Mouse (Mus musculus) lung, embryonic 14.5 days (tissue): ENCODE data around the gene Gpa33. TPM values are rescaled to one million over a fixed set of nuclear protein-coding genes. Genes with fewer than 3 reads are reported as not detected.

Experiments
- ATAC-seq: fragments of 200-750 bp; cut with Nextera tagmentation; 2 replicates; pipeline ENCODE4 v1.8.0; 2017; ENCODE audit warnings: mild to moderate bottlenecking, moderate TSS enrichment, moderate library complexity; ENCODE audit not compliant: insufficient read depth
- DNase-seq: peaks from one replicate; pipeline ENCODE4 v3.0.0-alpha.2; 2015
- H3K27ac ChIP-seq: fragments of 300-500 bp; sonication (generic); 2 replicates; pipeline ENCODE4 v1.5.1; 2014; ENCODE audit warnings: low read depth, mild to moderate bottlenecking, moderate library complexity
- H3K27me3 ChIP-seq: fragments of 300-500 bp; sonication (generic); 2 replicates; pipeline ENCODE4 v1.6.1; 2014; ENCODE audit warnings: low read length, control low read depth; ENCODE audit not compliant: insufficient read depth
- H3K36me3 ChIP-seq: fragments of 300-500 bp; sonication (generic); 2 replicates; pipeline ENCODE4 v1.6.1; 2014; ENCODE audit warnings: control low read depth; ENCODE audit not compliant: insufficient read depth
- H3K4me1 ChIP-seq: fragments of 300-500 bp; sonication (generic); 2 replicates; pipeline ENCODE4 v1.6.1; 2014; ENCODE audit warnings: antibody characterized with exemption, control low read depth; ENCODE audit not compliant: insufficient read depth
- H3K4me2 ChIP-seq: fragments of 300-500 bp; sonication (generic); 2 replicates; pipeline ENCODE4 v1.6.1; 2014; ENCODE audit warnings: mild to moderate bottlenecking
- H3K4me3 ChIP-seq: fragments of 300-500 bp; sonication (generic); 2 replicates; pipeline ENCODE4 v1.5.1; 2014; ENCODE audit warnings: low read depth, low read length
- H3K9ac ChIP-seq: fragments of 300-500 bp; sonication (generic); 2 replicates; pipeline ENCODE4 v1.6.1; 2014
- H3K9me3 ChIP-seq: fragments of 300-500 bp; sonication (generic); 2 replicates; pipeline ENCODE4 v1.6.1; 2016; ENCODE audit warnings: low read depth, low read length, control low read depth
- CTCF ChIP-seq: IDR thresholded peaks from 2 replicates; pipeline ENCODE4 v1.5.1; 2016; ENCODE audit warnings: antibody characterized with exemption, low read depth
- WGBS: fragments of 180-500 bp; shearing (Covaris S2); extraction: QIAGEN DNeasy Blood & Tissue Kit; methylation state at CpG from one replicate; pipeline ENCODE4 v1.1.7; 2014; 5-methylcytosine and 5-hydroxymethylcytosine counted together
- polyA plus RNA-seq: library from polyadenylated mRNA; unstranded; fragments of >200 nt; fragmentation: Nextera tagmentation; extraction: Ambion mirVana; gene quantifications from 2 replicates; pipeline ENCODE4 v1.2.1, GENCODE M21; 2014

Gpa33 gene
- polyA plus RNA-seq, 1 experiment from 2014 or later: not detected

- Histone ChIP-seq H3K27me3 (no peaks in the 10 kb centered on the region), H3K4me1 (no peaks in the 10 kb centered on the region), H3K4me3 (no peak overlapping the region), H3K9me3 (no peaks in the 10 kb centered on the region), H3K27ac (no peak overlapping the region), H3K36me3 (no peaks in the 10 kb centered on the region), H3K9ac (no peak overlapping the region), H3K4me2 (no peak overlapping the region)
- no peak for ATAC-seq
- WGBS: 68% methylated on average over 3 of the region's 3 CpGs
- no peak for TF ChIP-seq CTCF
- no peak for DNase-seq
Measured at GRCm38 (mm10) chr1:166172992-166173391, 43.0 kb downstream of the Gpa33 start.

DNA sequence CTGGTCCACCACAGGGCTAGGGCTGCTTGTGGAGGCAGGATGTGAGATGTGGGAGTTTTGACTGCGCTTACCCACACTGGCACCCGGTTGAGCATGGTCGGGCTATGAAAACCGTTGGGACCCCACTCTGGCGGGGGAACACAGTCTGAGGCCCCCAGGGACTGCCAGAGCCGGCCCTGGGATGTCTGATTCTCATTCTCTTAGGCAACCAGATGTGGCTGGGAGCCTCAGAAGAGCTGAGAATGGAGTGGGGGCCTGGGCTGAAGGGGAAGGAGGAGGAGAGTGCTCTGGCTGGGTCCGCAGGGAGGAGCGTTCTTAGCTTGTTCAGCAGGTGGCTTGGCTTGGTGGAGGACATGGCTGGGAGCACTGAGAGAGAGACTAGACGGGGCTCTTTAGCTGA, 43.6 kb downstream of the Gpa33 start:
- H3K36me3 ChIP-seq: no peaks in the 10 kb centered on the region
- no peak overlapping the region for H3K27ac ChIP-seq
- ATAC-seq: no peak
- no peak for TF ChIP-seq CTCF
- no peak overlapping the region for H3K4me3 ChIP-seq
- DNase-seq: no peak
- 75% methylated on average over 9 of the region's 9 CpGs for WGBS
- no peak overlapping the region for H3K9ac ChIP-seq
- H3K27me3 ChIP-seq: no peaks in the 10 kb centered on the region
- no peak overlapping the region for H3K4me2 ChIP-seq
- H3K9me3 ChIP-seq: no peaks in the 10 kb centered on the region
- H3K4me1 ChIP-seq: no peaks in the 10 kb centered on the region

- DNase-seq (no peak), ATAC-seq (no peak)
- no peak overlapping the region for H3K9ac ChIP-seq
- no peaks in the 10 kb centered on the region for H3K4me1 ChIP-seq
- TF ChIP-seq CTCF: no peak
- H3K4me2 ChIP-seq: no peak overlapping the region
- H3K36me3 ChIP-seq: no peaks in the 10 kb centered on the region
- H3K27me3 ChIP-seq: no peaks in the 10 kb centered on the region
- 84% methylated on average over 7 of the region's 7 CpGs for WGBS
- no peaks in the 10 kb centered on the region for H3K9me3 ChIP-seq
- H3K4me3 ChIP-seq: no peak overlapping the region
- H3K27ac ChIP-seq: no peak overlapping the region
Measured at GRCm38 (mm10) chr1:166181510-166181909, 51.5 kb downstream of the Gpa33 start.

GRCm38 (mm10) chr1:166182952-166183627, 53.1 kb downstream of the Gpa33 start:
- 50% methylated on average over 10 of the region's 10 CpGs for WGBS
- ATAC-seq (no peak), DNase-seq (peak; percentile 70)
- no peak overlapping the region for H3K4me3 ChIP-seq
- no peaks in the 10 kb centered on the region for H3K27me3 ChIP-seq
- no peaks in the 10 kb centered on the region for H3K4me1 ChIP-seq
- no peak overlapping the region for H3K4me2 ChIP-seq
- H3K27ac ChIP-seq: no peak overlapping the region
- no peaks in the 10 kb centered on the region for H3K9me3 ChIP-seq
- H3K36me3 ChIP-seq: no peaks in the 10 kb centered on the region
- H3K9ac ChIP-seq: no peak overlapping the region
- TF ChIP-seq CTCF: no peak

DNA sequence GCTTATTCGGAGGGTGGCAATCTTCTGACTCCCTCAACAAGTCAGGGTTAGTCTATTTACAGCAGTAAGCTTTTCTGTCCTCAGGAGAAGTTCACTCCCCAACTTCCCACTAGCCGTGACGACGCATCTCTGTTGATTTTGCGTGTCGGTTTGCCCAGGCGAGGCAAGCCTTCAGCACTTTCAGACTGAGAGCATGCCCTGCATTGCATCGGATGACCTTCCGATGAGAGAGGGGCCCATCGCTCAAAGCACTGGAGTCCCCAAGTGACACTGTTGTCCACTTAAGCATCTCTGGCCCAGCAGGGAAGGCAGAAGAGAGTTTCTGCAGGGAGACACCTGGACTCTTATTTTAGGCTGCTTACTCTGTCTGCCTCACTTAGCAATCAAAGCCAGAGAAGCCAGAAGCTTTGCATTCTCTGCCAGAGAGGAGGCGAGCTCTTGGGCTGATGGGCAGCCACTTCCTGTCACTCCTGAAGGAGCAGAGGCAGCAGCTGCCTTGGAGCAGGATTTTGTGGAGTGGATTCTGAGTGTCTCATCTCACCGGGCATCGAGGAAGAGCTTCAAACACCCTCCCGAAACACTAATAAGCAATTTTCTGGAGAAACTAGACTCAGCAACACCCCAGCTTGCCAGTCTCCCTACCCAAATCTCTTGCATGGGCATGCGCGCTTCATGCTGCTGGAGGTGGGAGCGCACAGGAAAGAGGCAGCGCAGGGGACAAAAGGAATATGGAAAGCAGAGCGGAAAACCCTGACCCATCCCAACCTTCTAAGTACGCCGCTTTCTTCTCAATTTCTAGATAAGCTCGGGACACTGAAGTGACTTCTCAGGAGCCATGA, 54.6 kb downstream of the Gpa33 start:
- Histone ChIP-seq H3K27ac (no peak overlapping the region), H3K36me3 (no peaks in the 10 kb centered on the region), H3K4me3 (no peak overlapping the region), H3K4me2 (no peak overlapping the region), H3K9ac (no peak overlapping the region), H3K27me3 (no peaks in the 10 kb centered on the region), H3K9me3 (no peaks in the 10 kb centered on the region), H3K4me1 (no peaks in the 10 kb centered on the region)
- no peak for TF ChIP-seq CTCF
- DNase-seq (no peak), ATAC-seq (no peak)
- WGBS: 63% methylated on average over 22 of the region's 22 CpGs

DNA sequence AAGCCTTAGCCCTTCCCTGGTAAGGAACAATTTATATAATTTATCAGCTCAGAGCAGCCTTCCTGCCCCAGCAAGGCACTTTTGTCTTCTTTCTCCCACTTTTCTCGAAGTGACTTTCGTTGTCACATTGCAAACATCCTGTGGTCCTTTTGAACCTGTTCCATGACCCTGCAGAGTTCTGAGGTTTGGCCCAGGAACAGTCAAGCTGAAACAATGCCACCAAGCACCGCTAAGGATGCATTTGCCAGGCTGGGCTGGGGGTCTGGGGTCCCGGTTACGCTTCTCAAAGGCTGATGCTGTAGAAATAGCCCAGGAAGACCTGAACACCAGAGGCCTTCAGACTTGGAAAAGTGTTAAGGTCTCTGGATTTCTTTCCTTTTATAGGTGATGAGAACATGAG, 55.3 kb downstream of the Gpa33 start:
- Histone ChIP-seq H3K36me3 (no peaks in the 10 kb centered on the region), H3K4me2 (no peak overlapping the region), H3K27me3 (no peaks in the 10 kb centered on the region), H3K9me3 (no peaks in the 10 kb centered on the region), H3K27ac (no peak overlapping the region), H3K4me3 (no peak overlapping the region), H3K4me1 (no peaks in the 10 kb centered on the region), H3K9ac (no peak overlapping the region)
- no peak for DNase-seq
- ATAC-seq: no peak
- 73% methylated on average over 5 of the region's 5 CpGs for WGBS
- TF ChIP-seq CTCF: no peak

- no peak for ATAC-seq
- no peak overlapping the region for H3K4me2 ChIP-seq
- TF ChIP-seq CTCF: no peak
Measured at GRCm38 (mm10) chr1:166189821-166190220, 59.8 kb downstream of the Gpa33 start.

More at GRCm38 (mm10) chr1:166189821-166190220, 59.8 kb downstream of the Gpa33 start:
- H3K4me1 ChIP-seq: no peaks in the 10 kb centered on the region
- DNase-seq: no peak
- no peaks in the 10 kb centered on the region for H3K27me3 ChIP-seq
- no peaks in the 10 kb centered on the region for H3K36me3 ChIP-seq
- H3K9me3 ChIP-seq: no peaks in the 10 kb centered on the region
- no peak overlapping the region for H3K9ac ChIP-seq
- 79% methylated on average over 4 of the region's 4 CpGs for WGBS
- no peak overlapping the region for H3K4me3 ChIP-seq
- no peak overlapping the region for H3K27ac ChIP-seq
